Mouse (Mus musculus): ENCODE measurements at regions not wholly inside any gene's neighbourhood (a gene's known extent, or its start where the extent isn't known, plus 50 kb on each side); places are given as distances from the start of the nearest gene placed in this dataset.

DNA sequence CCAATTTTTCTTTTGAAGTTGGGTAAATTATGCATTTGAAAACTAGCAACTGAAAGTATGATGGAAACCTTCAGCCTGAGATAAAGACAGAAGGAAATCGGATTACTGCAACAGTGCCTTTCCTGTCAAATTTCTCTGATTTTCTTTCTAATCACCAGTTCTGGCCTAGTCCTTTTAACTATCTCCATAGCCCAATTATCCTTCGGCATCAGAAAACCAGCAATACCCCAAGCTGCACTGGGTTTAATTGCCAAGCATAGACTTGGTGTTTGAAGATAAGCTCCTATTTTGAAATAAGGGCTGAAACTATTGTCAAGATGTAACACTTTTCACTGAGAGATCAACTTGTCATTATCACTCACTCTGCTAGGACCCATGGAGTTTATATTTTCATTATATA lies 308.2 kb upstream of the Arhgap42 start:
- TF ChIP-seq CTCF (conservative IDR thresholded peaks at IDR 0.05; ENCODE audit: insufficient read depth, insufficient read length, low read depth, low read length) (no peak), POLR2A (IDR thresholded peaks at IDR 0.05; ENCODE audit: low read depth, low read length) (no peak)
